Mouse (Mus musculus): ENCODE measurements around the gene Gdf3.

GRCm38 (mm10) chr6:122562463-122562862 is 47.4 kb downstream of the Gdf3 start:
- TF ChIP-seq CTCF (IDR thresholded peaks at IDR 0.05; ENCODE audit: borderline replicate concordance, insufficient read depth, low read depth, low read length) (peak; percentile 73; the same call in 1 of the 2 replicates), POLR2A (IDR thresholded peaks at IDR 0.05; ENCODE audit: borderline replicate concordance, insufficient read depth, low read length) (no peak)
